Mouse (Mus musculus): Measurements from ENCODE around the gene Creb3l2. TPM values are rescaled to one million over a fixed set of nuclear protein-coding genes. Genes with fewer than 3 reads are reported as not detected.
"Not testable (repeated sequence)": the region's sequence is repeated elsewhere in the genome, so short reads cannot be mapped to it uniquely, and the experiment has no call there.

Creb3l2 gene
- 2.0 and 2.3 TPM in 2 replicates for total RNA-seq (2017)

DNA sequence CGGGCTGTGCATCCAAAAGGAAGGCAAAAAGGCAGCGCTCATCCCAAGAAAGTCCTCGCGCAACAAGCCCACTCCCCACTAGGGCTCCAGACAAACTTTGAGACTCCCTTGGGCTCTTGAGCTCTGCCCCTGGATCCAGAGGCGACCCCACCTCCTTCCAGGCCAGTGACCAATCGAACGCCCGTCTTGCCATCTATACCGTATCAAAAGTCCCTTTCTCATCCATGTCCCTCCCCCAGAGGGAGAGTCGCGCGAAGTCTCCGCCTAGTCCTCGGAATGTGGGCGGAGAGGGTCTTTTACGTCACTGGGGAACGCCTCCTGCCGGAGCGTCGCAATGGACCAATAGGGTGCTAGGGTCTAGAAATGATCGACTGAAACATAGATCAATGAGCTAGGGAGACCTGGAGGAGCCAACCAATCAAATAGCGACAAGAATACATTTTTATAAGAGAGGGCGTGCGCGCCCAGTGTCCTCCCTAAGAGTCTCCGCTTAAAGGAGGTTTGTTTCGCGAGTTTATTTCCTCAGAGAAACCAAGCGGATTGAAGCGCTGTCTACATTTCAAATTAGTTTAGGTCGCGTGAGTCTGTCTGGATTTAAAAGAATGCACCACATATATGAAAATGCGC, at the start of gene Creb3l2:
Gene Creb3l2, minus strand, starts transcription at position 106 of the 627 bp plus-strand sequence.
- peak; percentile 97 for ATAC-seq (ENCODE audit: extremely low read depth, insufficient number of reproducible peaks, low FRiP score, poor library complexity, severe bottlenecking)

DNA sequence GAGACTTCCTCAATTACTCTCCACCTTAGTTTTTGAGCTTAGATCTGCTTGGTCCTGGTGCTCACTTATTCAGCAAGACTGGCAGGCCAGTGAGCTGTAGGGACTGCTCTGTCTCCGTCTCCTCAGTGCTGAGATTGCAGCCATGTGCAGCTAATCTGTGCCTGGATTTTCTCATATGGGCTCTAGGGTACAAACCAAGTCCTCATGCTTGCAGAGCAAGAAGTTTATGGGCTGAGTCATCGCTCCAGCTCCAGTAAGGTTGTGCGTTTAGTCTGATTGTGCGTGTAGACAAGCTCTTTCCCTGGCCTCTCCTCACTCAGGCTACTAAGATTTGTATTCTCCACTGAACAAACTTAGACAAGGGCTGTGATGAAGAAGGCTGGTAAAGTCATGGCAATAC, 44.6 kb upstream of the Creb3l2 start:
- ATAC-seq (ENCODE audit: extremely low read depth, insufficient number of reproducible peaks, low FRiP score, poor library complexity, severe bottlenecking) = no peak

DNA sequence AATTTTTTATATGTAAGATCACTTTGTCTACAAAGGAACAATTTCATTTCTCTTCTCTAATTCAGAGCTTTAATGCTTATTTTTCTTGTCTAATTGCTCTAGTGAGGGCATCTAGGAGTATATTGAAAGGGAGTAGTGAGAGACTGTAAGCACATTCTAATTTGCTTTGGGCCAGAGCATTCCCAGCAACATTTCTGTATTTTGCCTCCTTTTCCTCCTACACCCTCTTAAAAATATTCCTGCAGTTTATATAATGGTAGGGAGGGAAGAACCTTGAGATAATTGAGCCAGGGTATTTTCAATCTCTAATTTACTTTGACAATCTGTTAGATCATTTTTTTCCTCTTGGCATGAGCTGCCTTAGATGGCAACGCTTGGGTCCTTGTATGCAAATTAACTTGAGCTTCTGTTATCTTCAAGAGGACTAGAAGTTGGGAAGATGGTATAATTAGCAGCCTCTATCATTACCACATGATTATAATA, 42.7 kb upstream of the Creb3l2 start:
- ATAC-seq (ENCODE audit: extremely low read depth, insufficient number of reproducible peaks, low FRiP score, poor library complexity, severe bottlenecking) = no peak

DNA sequence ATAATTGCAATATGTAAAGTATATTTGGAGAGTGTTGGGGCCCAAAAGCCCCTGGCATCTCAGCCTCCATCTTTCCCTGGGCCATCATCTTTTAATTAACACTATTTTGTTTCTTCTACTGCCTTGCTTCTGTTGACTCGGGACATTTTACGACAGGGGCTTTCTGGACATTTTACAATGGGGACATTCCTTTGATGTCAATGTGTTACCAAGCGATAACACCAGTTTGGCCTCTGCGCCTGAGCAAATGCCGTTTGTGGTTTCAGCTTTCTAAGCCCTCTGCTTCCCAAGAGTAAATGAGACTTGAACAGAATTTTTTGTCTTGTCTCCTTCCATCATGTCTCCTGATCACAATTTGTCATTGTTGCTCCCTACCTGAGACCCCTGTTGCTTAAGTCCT, 41.3 kb upstream of the Creb3l2 start:
- no peak for ATAC-seq (ENCODE audit: extremely low read depth, insufficient number of reproducible peaks, low FRiP score, poor library complexity, severe bottlenecking)

DNA sequence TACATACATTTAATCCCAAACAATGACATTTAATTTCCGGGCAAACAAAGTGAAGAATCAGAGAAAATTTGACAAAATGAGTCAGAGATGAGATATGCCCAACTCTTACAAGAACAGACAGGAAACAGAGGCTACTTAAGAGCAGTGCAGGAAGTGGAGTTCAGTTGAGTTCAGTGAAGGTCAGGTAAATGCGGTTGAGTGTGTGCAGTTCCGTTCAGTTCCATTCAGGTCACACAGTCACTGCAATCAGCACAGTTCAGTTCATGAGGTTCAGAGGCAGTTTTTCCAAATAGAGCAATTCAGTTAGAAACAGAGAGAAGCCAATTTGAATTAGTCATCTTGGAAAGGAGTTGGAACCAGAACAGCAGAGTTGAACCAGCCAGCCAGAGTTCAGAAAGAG, 39.2 kb upstream of the Creb3l2 start:
- ATAC-seq (ENCODE audit: extremely low read depth, insufficient number of reproducible peaks, low FRiP score, poor library complexity, severe bottlenecking) = no peak

DNA sequence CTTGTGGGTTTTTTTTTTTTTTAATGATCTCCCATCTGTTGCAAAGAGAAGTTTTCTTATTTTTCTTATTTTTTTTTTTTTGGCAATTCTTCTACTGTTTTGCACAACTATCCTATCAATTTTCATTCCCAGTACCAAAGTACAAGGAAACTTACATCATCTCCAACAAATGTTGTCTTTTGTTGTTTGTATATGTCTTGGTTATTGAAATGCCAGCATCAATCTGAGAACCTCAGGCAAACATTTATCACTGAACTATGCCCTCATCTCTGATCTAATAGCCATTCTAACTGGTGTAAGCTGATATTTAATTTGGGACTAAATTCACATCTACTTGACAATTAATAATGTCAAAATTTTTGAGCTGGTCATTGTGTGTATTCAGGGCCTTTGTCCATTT, 38.1 kb upstream of the Creb3l2 start:
- ATAC-seq (ENCODE audit: extremely low read depth, insufficient number of reproducible peaks, low FRiP score, poor library complexity, severe bottlenecking) = no peak

DNA sequence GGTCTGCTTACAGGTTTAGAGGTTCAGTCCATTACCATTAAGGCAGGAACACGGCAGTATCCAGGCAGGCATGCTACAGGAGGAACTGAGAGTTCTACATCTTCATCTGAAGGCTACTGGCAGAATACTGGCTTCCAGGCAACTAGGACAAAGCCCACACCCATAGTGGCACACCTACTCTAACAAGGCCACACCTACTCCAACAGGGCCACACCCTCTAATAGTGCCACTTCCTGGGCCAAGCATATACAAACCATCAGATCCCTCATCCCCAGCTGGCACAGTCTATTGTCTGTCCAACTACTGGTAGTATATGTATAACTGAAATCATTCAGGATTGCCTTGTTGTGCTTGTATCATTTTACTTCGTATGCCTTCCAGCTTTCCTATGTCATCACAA, 36.5 kb upstream of the Creb3l2 start:
- no peak for ATAC-seq (ENCODE audit: extremely low read depth, insufficient number of reproducible peaks, low FRiP score, poor library complexity, severe bottlenecking)

DNA sequence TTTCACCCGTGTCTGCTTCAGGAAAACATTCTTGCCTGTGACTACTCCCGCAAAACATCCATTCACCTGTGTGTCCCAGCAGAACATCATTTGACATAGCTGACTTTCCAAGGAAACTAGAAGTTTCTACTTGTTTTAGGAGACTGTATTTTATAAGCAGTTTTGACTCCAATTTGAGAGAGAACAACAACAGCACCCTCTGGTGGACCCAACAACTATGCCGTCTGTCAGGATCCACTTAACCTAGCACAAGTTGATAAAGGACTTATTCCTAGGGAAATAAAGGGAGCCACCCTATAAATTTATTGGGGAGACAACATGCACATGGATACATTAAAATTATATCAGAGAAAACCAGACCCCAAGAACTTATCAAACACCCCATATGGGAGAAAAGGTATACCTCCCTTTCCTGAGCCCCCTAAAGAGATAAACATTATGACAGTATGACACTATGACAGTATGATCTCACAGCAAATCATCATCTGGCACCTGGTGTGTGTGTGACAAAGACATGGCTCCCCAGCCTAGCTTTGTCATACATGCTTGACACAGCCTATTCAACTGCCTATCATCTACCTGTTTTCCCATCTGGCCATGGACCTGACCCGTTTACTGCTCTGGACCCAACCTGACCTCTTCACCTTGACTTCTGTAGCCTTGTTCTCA, 31.9 kb upstream of the Creb3l2 start:
- no peak for ATAC-seq (ENCODE audit: extremely low read depth, insufficient number of reproducible peaks, low FRiP score, poor library complexity, severe bottlenecking)

DNA sequence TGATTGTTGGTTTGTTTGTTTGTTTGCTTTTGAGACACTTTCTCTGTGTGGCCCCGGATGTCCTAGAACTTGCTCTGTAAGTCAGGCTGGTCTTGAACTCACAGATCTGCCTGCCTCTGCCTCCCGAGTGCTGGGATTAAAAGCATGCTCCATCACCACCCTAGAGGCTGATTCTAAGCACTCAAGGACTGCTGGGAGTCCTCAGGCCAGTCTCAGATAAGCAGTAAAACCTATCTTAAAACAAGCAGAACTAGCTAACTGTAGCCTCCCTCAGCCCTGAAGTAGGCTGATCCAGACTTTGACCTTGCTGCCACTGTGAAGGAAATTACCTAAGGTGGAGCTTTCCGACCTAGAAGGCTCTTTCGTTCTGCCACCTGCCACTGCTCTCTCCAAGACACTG, 28.3 kb upstream of the Creb3l2 start:
- ATAC-seq (ENCODE audit: extremely low read depth, insufficient number of reproducible peaks, low FRiP score, poor library complexity, severe bottlenecking) = no peak

DNA sequence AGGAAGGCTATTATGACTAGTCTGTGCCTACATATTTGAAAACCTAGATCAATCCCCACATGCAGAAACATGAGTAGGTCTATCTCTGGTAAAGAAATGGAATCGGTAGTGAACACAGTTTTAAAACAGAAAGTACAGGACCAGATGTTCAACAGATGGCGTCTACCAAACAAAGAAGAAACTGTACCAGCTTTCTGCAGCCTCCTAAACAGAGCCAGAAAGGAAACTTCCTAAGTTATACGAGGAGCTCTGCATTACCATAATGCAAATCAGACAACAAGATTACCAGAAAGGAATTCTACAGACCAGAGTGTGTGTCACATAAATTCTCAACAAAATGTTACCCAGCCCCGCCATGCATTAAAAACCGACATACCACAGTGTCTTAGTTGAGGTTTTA, 23.9 kb upstream of the Creb3l2 start:
- ATAC-seq (ENCODE audit: extremely low read depth, insufficient number of reproducible peaks, low FRiP score, poor library complexity, severe bottlenecking) = no peak

DNA sequence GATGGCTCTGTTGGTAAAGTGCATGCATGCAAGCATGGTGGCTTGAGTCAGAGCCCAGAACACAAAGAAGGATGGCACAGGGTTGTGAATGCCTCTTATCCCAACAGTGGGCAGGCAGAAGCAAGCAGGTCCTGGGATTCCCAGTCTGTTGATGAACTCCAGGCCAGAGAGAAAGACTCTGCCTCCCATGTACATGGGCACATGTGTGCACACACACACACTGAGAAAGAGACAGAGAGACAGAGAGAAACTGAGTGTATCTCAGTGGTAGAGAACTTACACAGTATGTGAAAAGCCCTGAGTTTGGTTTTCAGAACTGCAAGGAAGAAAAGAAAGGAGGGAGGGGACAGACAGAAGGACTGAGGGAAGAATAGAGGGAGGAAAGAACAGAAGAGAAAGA, 23.4 kb upstream of the Creb3l2 start:
- ATAC-seq (ENCODE audit: extremely low read depth, insufficient number of reproducible peaks, low FRiP score, poor library complexity, severe bottlenecking) = no peak

DNA sequence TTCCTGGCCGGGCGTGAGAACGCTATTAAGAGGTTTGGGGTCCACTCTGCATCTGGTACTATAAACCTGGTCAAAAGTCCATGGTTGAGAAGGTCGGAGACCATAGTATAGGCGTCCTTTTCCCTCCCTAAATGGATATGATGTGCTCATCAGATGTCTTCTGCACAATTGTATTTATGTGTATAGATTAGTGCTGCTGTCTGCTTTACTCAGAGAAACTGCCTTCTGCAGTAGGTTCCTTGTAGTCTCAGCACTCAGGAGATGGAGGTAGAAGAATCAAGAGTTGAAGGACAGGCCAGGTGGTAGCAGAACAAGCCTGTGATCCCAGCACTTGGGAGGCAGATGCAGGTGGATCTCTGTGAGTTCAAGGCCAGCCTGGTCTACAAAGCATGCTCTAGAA, 22.6 kb upstream of the Creb3l2 start:
- ATAC-seq (ENCODE audit: extremely low read depth, insufficient number of reproducible peaks, low FRiP score, poor library complexity, severe bottlenecking) = no peak

DNA sequence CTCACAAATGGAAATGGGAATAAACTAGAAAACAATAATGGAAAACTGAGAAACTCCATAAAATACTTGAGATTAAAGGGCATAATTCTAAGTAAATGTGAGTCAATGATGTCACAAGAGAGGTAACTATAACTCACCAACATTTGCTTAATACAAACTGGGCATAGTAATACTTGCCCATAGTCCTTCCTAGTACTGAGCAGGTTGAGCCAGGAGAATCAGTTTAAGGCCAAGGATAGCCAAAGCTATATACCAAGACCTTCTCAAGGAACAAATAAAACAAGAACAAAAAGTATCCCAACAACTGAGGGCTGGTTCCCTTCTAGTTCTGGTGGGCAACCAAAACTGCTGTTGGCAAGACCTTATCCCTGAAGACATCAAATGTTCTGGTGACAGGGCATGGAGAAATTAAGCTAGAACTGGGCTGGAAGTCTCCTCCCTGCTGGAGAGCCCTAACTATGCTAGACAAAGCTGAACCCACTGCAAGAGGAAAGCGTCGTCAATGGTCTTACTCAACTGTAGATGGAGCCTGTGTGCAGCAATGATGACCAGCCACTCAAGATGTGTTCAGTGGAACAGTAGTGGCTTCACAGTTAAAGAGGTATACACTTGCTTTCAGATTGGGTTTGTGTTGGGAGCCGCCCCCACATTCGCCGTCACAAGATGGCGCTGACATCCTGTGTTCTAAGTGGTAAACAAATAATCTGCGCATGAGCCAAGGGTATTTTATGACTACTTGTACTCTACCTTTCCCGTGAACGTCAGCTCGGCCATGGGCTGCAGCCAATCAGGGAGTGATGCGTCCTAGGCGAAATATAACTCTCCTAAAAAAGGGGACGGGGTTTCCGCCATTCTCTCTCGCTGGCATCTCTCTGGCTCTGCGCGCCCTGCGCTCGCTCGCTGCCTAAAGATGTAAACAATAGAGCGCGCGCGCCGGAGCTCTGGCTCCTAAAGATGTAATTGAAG, 21.9 kb upstream of the Creb3l2 start:
- peak; percentile 99 for ATAC-seq (ENCODE audit: extremely low read depth, insufficient number of reproducible peaks, low FRiP score, poor library complexity, severe bottlenecking)

DNA sequence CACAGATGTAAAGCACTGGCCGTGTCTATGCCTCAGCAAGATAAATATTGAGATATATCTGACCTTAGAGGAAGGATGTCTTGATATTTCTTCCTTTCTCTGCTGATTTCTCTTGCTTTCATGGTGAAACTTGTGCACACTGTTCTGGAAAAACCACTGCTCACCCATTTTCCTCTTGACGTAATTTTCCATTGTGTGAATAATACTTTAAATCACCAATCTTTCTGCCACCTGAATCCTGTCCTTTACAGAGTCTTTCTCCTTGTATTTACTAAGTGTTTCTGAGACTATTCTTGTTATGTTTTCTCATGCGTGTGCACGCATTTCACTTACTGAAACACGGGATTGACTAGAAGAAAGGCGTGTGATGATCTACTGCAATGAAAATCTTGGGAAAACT, 18.7 kb upstream of the Creb3l2 start:
- no peak for ATAC-seq (ENCODE audit: extremely low read depth, insufficient number of reproducible peaks, low FRiP score, poor library complexity, severe bottlenecking)

DNA sequence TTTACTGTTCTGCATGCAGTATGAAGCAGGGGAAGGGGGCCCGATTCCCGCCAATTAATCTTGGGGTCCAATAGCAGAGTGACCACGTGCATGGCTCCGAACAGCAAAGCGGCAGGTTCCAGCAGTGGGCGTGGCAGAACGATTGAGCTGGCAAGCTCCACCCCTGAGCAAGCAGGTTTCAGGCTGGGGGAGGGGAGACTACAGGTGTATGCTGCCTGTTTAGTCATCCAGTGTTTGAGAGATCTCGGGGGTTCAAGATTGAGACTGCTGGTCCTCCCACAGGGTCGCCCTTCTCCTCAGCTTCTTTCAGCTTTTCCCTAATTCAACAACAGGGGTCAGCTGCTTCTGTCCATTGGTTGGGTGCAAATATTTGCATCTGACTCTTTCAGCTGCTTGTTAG, 17.7 kb upstream of the Creb3l2 start:
- not testable (repeated sequence) for ATAC-seq (ENCODE audit: extremely low read depth, insufficient number of reproducible peaks, low FRiP score, poor library complexity, severe bottlenecking)

DNA sequence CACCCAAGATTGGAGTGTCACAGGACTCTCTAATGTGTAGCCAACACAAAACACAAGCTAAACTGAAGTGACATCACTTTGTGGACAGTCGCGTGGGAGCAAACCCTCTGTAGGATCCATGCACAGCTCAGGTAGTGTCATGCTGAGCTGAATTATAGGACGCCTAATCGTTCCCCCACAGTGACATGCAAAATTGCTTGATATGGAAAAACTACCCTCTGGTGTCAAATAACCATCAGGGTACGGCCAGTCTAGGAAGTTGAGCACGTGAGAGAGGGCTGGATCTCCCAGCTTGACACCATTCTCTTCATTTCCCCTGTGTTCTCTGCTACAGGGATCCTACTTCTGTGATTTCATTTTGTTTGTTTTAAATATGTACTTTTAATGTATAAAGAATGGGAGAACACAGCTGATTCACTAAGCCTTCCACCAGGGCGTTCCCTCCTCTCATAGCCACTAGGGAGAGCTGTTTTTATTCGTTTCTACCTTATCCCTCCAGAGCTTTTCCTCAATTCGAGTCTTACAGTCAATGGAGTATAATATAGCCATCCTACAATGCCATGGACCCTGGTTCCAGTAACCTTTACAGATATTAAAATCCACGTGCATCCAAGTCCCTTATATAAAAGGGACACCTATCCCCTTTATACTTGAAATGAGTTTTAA, 16.2 kb upstream of the Creb3l2 start:
- ATAC-seq (ENCODE audit: extremely low read depth, insufficient number of reproducible peaks, low FRiP score, poor library complexity, severe bottlenecking) = no peak

DNA sequence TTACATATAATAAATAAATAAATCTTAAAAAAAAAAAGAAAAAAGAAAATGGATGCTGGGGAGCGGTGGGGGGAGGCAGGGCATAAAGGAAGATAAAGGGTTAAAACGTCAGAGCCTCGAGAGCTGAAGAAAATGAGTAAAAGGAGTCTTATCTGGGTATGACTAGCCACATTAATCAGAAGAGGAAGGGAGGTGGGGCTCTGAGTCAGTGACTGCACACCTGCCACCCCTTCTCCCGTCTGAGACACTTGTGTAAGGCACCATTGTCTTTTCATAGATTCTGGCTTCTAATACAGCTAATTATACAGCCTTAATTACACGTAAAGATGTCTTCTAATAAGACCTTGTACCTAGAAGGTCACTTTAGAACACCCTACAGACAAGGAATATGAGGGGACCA, 13.6 kb upstream of the Creb3l2 start:
- no peak for ATAC-seq (ENCODE audit: extremely low read depth, insufficient number of reproducible peaks, low FRiP score, poor library complexity, severe bottlenecking)

DNA sequence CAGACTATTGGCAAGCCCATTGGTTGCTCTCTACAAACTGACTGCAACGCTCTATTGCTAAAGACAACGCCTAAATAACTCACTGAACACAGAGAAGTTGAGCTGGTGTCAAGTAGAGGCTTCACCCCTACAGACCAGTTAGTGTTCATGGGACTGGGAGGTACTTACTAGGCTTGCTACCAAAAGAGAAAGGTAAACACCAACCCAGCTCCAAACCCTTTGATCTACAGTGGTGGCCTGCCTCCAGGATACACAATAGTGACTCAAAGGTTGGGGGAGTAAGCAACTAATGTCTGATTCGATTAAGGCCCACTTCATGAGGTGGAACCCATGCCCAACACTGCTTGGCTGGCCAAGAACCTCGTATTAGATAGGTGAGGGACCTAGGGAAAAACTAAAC, 11.1 kb upstream of the Creb3l2 start:
- ATAC-seq (ENCODE audit: extremely low read depth, insufficient number of reproducible peaks, low FRiP score, poor library complexity, severe bottlenecking) = no peak

DNA sequence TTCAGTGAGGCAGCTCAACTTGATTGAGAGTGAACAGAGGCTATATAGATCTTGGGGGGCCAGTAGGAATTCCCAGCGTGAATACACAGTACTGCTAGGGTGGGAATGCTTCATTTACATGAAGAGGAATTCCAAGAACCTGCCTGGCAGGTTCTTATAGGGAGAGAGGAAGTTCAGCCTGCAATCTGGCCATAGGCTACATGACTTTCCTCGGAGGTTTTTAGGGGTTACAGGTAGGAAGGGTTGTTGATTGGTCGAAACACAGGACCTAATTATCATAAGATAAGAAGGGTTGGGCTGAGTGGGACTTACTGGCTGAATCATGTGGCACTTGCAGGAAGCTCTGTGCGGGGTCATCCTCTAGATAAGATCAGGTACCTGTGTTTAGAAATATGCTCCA, 9.7 kb upstream of the Creb3l2 start:
- ATAC-seq (ENCODE audit: extremely low read depth, insufficient number of reproducible peaks, low FRiP score, poor library complexity, severe bottlenecking) = no peak

All from neutrophil, adult 5-6 weeks (primary cell).